Mouse (Mus musculus) midbrain, embryonic 12.5 days (tissue): ENCODE results near the gene Fam92b. TPM values are rescaled to one million over a fixed set of nuclear protein-coding genes. Genes with fewer than 3 reads are reported as not detected.

Source experiments
- ATAC-seq: fragments of 200-750 bp; cut with Nextera tagmentation; 2 replicates; pipeline ENCODE4 v1.8.0; 2017; ENCODE audit warnings: low read depth, moderate TSS enrichment, moderate library complexity; ENCODE audit not compliant: low FRiP score
- H3K27ac ChIP-seq: fragments of 300-500 bp; sonication (generic); replicated peaks from 2 replicates; pipeline ENCODE4 v1.5.1; 2016; ENCODE audit warnings: mild to moderate bottlenecking
- H3K27me3 ChIP-seq: fragments of 300-500 bp; sonication (generic); 2 replicates; pipeline ENCODE4 v1.6.1; 2016; ENCODE audit warnings: mild to moderate bottlenecking
- H3K36me3 ChIP-seq: fragments of 300-500 bp; sonication (generic); 2 replicates; pipeline ENCODE4 v1.6.1; 2016
- H3K4me1 ChIP-seq: fragments of 300-500 bp; sonication (generic); 2 replicates; pipeline ENCODE4 v1.6.1; 2016
- H3K4me2 ChIP-seq: fragments of 300-500 bp; sonication (generic); replicated peaks from 2 replicates; pipeline ENCODE4 v1.6.1; 2016; ENCODE audit warnings: mild to moderate bottlenecking, moderate library complexity
- H3K4me3 ChIP-seq: fragments of 300-500 bp; sonication (generic); 2 replicates; pipeline ENCODE4 v1.5.1; 2016; ENCODE audit warnings: mild to moderate bottlenecking
- H3K9ac ChIP-seq: fragments of 300-500 bp; sonication (generic); replicated peaks from 2 replicates; pipeline ENCODE4 v1.6.1; 2016; ENCODE audit warnings: mild to moderate bottlenecking, moderate library complexity
- H3K9me3 ChIP-seq: fragments of 300-500 bp; sonication (generic); 2 replicates; pipeline ENCODE4 v1.6.1; 2016; ENCODE audit warnings: mild to moderate bottlenecking
- WGBS: fragments of 180-500 bp; shearing (Covaris S2); methylation state at CpG from one replicate; pipeline ENCODE4 v1.1.7; 2016; 5-methylcytosine and 5-hydroxymethylcytosine counted together
- polyA plus RNA-seq: library from polyadenylated mRNA; unstranded; fragments of >200 nt; fragmentation: Nextera tagmentation; extraction: Ambion mirVana; gene quantifications from 2 replicates; pipeline ENCODE4 v1.2.1, GENCODE M21; 2016

The Fam92b gene
- polyA plus RNA-seq, 1 experiment from 2014 or later, result 1.3 TPM

GRCm38 (mm10) chr8:120186454-120186853 lies 9.2 kb upstream of the Fam92b start:
- WGBS, result 76% methylated on average over 8 of the region's 8 CpGs
- no peak for ATAC-seq
- Histone ChIP-seq H3K27me3 (no peaks in the 10 kb centered on the region), H3K9me3 (no peaks in the 10 kb centered on the region), H3K9ac (0 out of 2 replicates have a peak overlapping the region, but pooled peaks have one; percentile 20), H3K4me3 (no peak overlapping the region), H3K36me3 (no peaks in the 10 kb centered on the region), H3K27ac (peak overlapping the region; percentile 22; the same call in 1 of the 2 replicates), H3K4me2 (no peak overlapping the region), H3K4me1 (peaks cover 38% of the 10 kb centered on the region)

GRCm38 (mm10) chr8:120184850-120185792 lies 7.9 kb upstream of the Fam92b start:
- H3K4me3 ChIP-seq, result no peak overlapping the region
- H3K36me3 ChIP-seq, result no peaks in the 10 kb centered on the region
- peak overlapping the region; percentile 39 for H3K9ac ChIP-seq
- peak; percentile 53 for ATAC-seq
- 30% methylated on average over 16 of the region's 17 CpGs for WGBS
- peak overlapping the region; percentile 81 for H3K27ac ChIP-seq
- no peaks in the 10 kb centered on the region for H3K9me3 ChIP-seq
- peaks cover 38% of the 10 kb centered on the region for H3K4me1 ChIP-seq
- peak overlapping the region; percentile 27 for H3K4me2 ChIP-seq
- 0 out of 2 replicates have a peak, but pooled peaks cover 4% of the 10 kb centered on the region for H3K27me3 ChIP-seq

GRCm38 (mm10) chr8:120184366-120184765 lies 7.1 kb upstream of the Fam92b start:
- H3K9me3 ChIP-seq, result no peaks in the 10 kb centered on the region
- 0 out of 2 replicates have a peak, but pooled peaks cover 4% of the 10 kb centered on the region for H3K27me3 ChIP-seq
- H3K4me2 ChIP-seq, result no peak overlapping the region
- H3K9ac ChIP-seq, result no peak overlapping the region
- H3K4me1 ChIP-seq, result peaks cover 40% of the 10 kb centered on the region
- ATAC-seq, result no peak
- no peaks in the 10 kb centered on the region for H3K36me3 ChIP-seq
- WGBS, result 56% methylated on average over 9 of the region's 9 CpGs
- no peak overlapping the region for H3K4me3 ChIP-seq
- H3K27ac ChIP-seq, result peak overlapping the region; percentile 81; the same call in 1 of the 2 replicates

GRCm38 (mm10) chr8:120181861-120182414 lies 4.7 kb upstream of the Fam92b start:
- Histone ChIP-seq H3K4me2 (no peak overlapping the region), H3K4me1 (peaks cover 64% of the 10 kb centered on the region), H3K27ac (no peak overlapping the region), H3K4me3 (no peak overlapping the region), H3K36me3 (no peaks in the 10 kb centered on the region), H3K9me3 (no peaks in the 10 kb centered on the region), H3K9ac (no peak overlapping the region), H3K27me3 (0 out of 2 replicates have a peak, but pooled peaks cover 12% of the 10 kb centered on the region)
- no peak for ATAC-seq
- 70% methylated on average over 4 of the region's 4 CpGs for WGBS

GRCm38 (mm10) chr8:120181274-120181673 lies 4.0 kb upstream of the Fam92b start:
- H3K4me3 ChIP-seq, result no peak overlapping the region
- ATAC-seq, result no peak
- H3K4me1 ChIP-seq, result peaks cover 64% of the 10 kb centered on the region
- no peak overlapping the region for H3K9ac ChIP-seq
- no peaks in the 10 kb centered on the region for H3K9me3 ChIP-seq
- 92% methylated on average over 5 of the region's 5 CpGs for WGBS
- H3K4me2 ChIP-seq, result no peak overlapping the region
- H3K27me3 ChIP-seq, result peaks cover 15% of the 10 kb centered on the region; the same call in 1 of the 2 replicates
- H3K36me3 ChIP-seq, result no peaks in the 10 kb centered on the region
- no peak overlapping the region for H3K27ac ChIP-seq

GRCm38 (mm10) chr8:120180445-120180970 lies 3.2 kb upstream of the Fam92b start:
- H3K27me3 ChIP-seq, result peaks cover 22% of the 10 kb centered on the region
- 44% methylated on average over 7 of the region's 7 CpGs for WGBS
- no peaks in the 10 kb centered on the region for H3K9me3 ChIP-seq
- no peak overlapping the region for H3K4me2 ChIP-seq
- no peak overlapping the region for H3K9ac ChIP-seq
- no peak for ATAC-seq
- H3K27ac ChIP-seq, result 0 out of 2 replicates have a peak overlapping the region, but pooled peaks have one; percentile 4
- no peaks in the 10 kb centered on the region for H3K36me3 ChIP-seq
- peaks cover 62% of the 10 kb centered on the region for H3K4me1 ChIP-seq
- no peak overlapping the region for H3K4me3 ChIP-seq

- Histone ChIP-seq H3K36me3 (no peaks in the 10 kb centered on the region), H3K9ac (peak overlapping the region; percentile 46; the same call in 1 of the 2 replicates), H3K27ac (peak overlapping the region; percentile 52), H3K9me3 (no peaks in the 10 kb centered on the region), H3K4me3 (no peak overlapping the region), H3K4me1 (peaks cover 50% of the 10 kb centered on the region), H3K4me2 (peak overlapping the region; percentile 37), H3K27me3 (peaks cover 37% of the 10 kb centered on the region)
- 0% methylated on average over 10 of the region's 10 CpGs for WGBS
- peak; percentile 24; the same call in 1 of the 2 replicates for ATAC-seq
Measured at GRCm38 (mm10) chr8:120179027-120179431, 1.8 kb upstream of the Fam92b start.

- Histone ChIP-seq H3K9me3 (no peaks in the 10 kb centered on the region), H3K4me3 (peak overlapping the region; percentile 29; the same call in 1 of the 2 replicates), H3K27me3 (peaks cover 38% of the 10 kb centered on the region), H3K36me3 (no peaks in the 10 kb centered on the region), H3K9ac (peak overlapping the region; percentile 17; the same call in 1 of the 2 replicates), H3K4me1 (peaks cover 48% of the 10 kb centered on the region), H3K4me2 (peak overlapping the region; percentile 59), H3K27ac (peak overlapping the region; percentile 97)
- 2% methylated on average over 10 of the region's 10 CpGs for WGBS
- no peak for ATAC-seq
Measured at GRCm38 (mm10) chr8:120178124-120178514, 853 bp upstream of the Fam92b start.

GRCm38 (mm10) chr8:120176605-120177004 lies 661 bp downstream of the Fam92b start:
- H3K36me3 ChIP-seq, result no peaks in the 10 kb centered on the region
- H3K4me2 ChIP-seq, result peak overlapping the region; percentile 59
- H3K27me3 ChIP-seq, result peaks cover 44% of the 10 kb centered on the region
- peaks cover 48% of the 10 kb centered on the region for H3K4me1 ChIP-seq
- H3K4me3 ChIP-seq, result no peak overlapping the region
- peak overlapping the region; percentile 97 for H3K27ac ChIP-seq
- H3K9ac ChIP-seq, result 0 out of 2 replicates have a peak overlapping the region, but pooled peaks have one; percentile 34
- no peak for ATAC-seq
- whole genome bisulfite sequencing, result 8% methylated on average over 4 of the region's 4 CpGs
- no peaks in the 10 kb centered on the region for H3K9me3 ChIP-seq

- no peak overlapping the region for H3K9ac ChIP-seq
- H3K4me3 ChIP-seq, result no peak overlapping the region
- no peaks in the 10 kb centered on the region for H3K36me3 ChIP-seq
- peaks cover 42% of the 10 kb centered on the region for H3K27me3 ChIP-seq
- no peak overlapping the region for H3K4me2 ChIP-seq
- H3K4me1 ChIP-seq, result peaks cover 41% of the 10 kb centered on the region
- 56% methylated on average over 18 of the region's 18 CpGs for WGBS
- no peak for ATAC-seq
- H3K9me3 ChIP-seq, result no peaks in the 10 kb centered on the region
- no peak overlapping the region for H3K27ac ChIP-seq
Measured at GRCm38 (mm10) chr8:120174606-120175005, 2.7 kb downstream of the Fam92b start.

- Histone ChIP-seq H3K9me3 (no peaks in the 10 kb centered on the region), H3K9ac (no peak overlapping the region), H3K4me3 (no peak overlapping the region), H3K27ac (no peak overlapping the region), H3K4me1 (peaks cover 29% of the 10 kb centered on the region), H3K36me3 (no peaks in the 10 kb centered on the region), H3K4me2 (no peak overlapping the region), H3K27me3 (peaks cover 49% of the 10 kb centered on the region)
- WGBS, result 85% methylated on average over 1 of the region's 1 CpGs
- ATAC-seq, result no peak
Measured at GRCm38 (mm10) chr8:120173195-120173594, 4.1 kb downstream of the Fam92b start.

GRCm38 (mm10) chr8:120169119-120169518 lies 8.1 kb downstream of the Fam92b start:
- 30% methylated on average over 8 of the region's 8 CpGs for WGBS
- ATAC-seq, result no peak
- no peaks in the 10 kb centered on the region for H3K9me3 ChIP-seq
- H3K27ac ChIP-seq, result no peak overlapping the region
- peaks cover 14% of the 10 kb centered on the region for H3K4me1 ChIP-seq
- H3K27me3 ChIP-seq, result peaks cover 31% of the 10 kb centered on the region
- no peaks in the 10 kb centered on the region for H3K36me3 ChIP-seq
- no peak overlapping the region for H3K9ac ChIP-seq
- H3K4me2 ChIP-seq, result no peak overlapping the region
- no peak overlapping the region for H3K4me3 ChIP-seq
